Mouse (Mus musculus): ENCODE measurements around the gene Macrod1.
"Not testable (repeated sequence)": the region's sequence is repeated elsewhere in the genome, so short reads cannot be mapped to it uniquely, and the experiment has no call there.

Macrod1 gene

GRCm38 (mm10) chr19:7057126-7057721, 614 bp downstream of the Macrod1 start:
- no peak for DNase-seq (ENCODE audit: low read depth, low spot score)

GRCm38 (mm10) chr19:7057722-7058207, 1.2 kb downstream of the Macrod1 start:
- peak; percentile 72 for DNase-seq (ENCODE audit: low read depth, low spot score)

- DNase-seq (ENCODE audit: low read depth, low spot score), result no peak
These were observed 1.9 kb downstream of the Macrod1 start for GRCm38 (mm10) chr19:7058541-7058940.

- DNase-seq (ENCODE audit: low read depth, low spot score), result no peak
These were observed 5.5 kb downstream of the Macrod1 start for GRCm38 (mm10) chr19:7062110-7062509.

- no peak for DNase-seq (ENCODE audit: low read depth, low spot score)
These were observed 6.3 kb downstream of the Macrod1 start for GRCm38 (mm10) chr19:7062916-7063315.

GRCm38 (mm10) chr19:7064571-7064970, 8.0 kb downstream of the Macrod1 start:
- DNase-seq (ENCODE audit: low read depth, low spot score), result peak; percentile 78

GRCm38 (mm10) chr19:7066034-7066827, 9.6 kb downstream of the Macrod1 start:
- DNase-seq (ENCODE audit: low read depth, low spot score), result peak; percentile 48

- DNase-seq (ENCODE audit: low read depth, low spot score), result no peak
These were observed 10.3 kb downstream of the Macrod1 start for GRCm38 (mm10) chr19:7066828-7067342.

- DNase-seq (ENCODE audit: low read depth, low spot score), result no peak
These were observed 10.9 kb downstream of the Macrod1 start for GRCm38 (mm10) chr19:7067344-7068050.

GRCm38 (mm10) chr19:7068136-7068535, 11.5 kb downstream of the Macrod1 start:
- DNase-seq (ENCODE audit: low read depth, low spot score), result peak; percentile 63

GRCm38 (mm10) chr19:7068661-7069531, 12.3 kb downstream of the Macrod1 start:
- no peak for DNase-seq (ENCODE audit: low read depth, low spot score)

GRCm38 (mm10) chr19:7069781-7070763, 13.5 kb downstream of the Macrod1 start:
- no peak for DNase-seq (ENCODE audit: low read depth, low spot score)

GRCm38 (mm10) chr19:7070775-7071174, 14.2 kb downstream of the Macrod1 start:
- no peak for DNase-seq (ENCODE audit: low read depth, low spot score)

- DNase-seq (ENCODE audit: low read depth, low spot score), result no peak
These were observed 15.6 kb downstream of the Macrod1 start for GRCm38 (mm10) chr19:7072221-7072620.

- no peak for DNase-seq (ENCODE audit: low read depth, low spot score)
These were observed 17.6 kb downstream of the Macrod1 start for GRCm38 (mm10) chr19:7073997-7074781.

GRCm38 (mm10) chr19:7075336-7075735, 18.7 kb downstream of the Macrod1 start:
- not testable (repeated sequence) for DNase-seq (ENCODE audit: low read depth, low spot score)

GRCm38 (mm10) chr19:7077666-7078065, 21.1 kb downstream of the Macrod1 start:
- DNase-seq (ENCODE audit: low read depth, low spot score), result no peak

- no peak for DNase-seq (ENCODE audit: low read depth, low spot score)
These were observed 21.7 kb downstream of the Macrod1 start for GRCm38 (mm10) chr19:7078271-7078670.
